Mouse (Mus musculus) embryonic facial prominence, embryonic 13.5 days (tissue): ENCODE data around the gene Nt5dc2. TPM values are rescaled to one million over a fixed set of nuclear protein-coding genes. Genes with fewer than 3 reads are reported as not detected.

Source experiments
- ATAC-seq: fragments of 200-750 bp; cut with Nextera tagmentation; 2 replicates; pipeline ENCODE4 v1.8.0; 2017; ENCODE audit warnings: low read depth; ENCODE audit not compliant: insufficient number of reproducible peaks, insufficient read depth, low FRiP score, low TSS enrichment
- H3K27ac ChIP-seq: fragments of 300-500 bp; sonication (generic); 2 replicates; pipeline ENCODE4 v1.5.1; 2015; ENCODE audit warnings: moderate library complexity, mild to moderate bottlenecking, inconsistent platforms
- H3K27me3 ChIP-seq: fragments of 300-500 bp; sonication (generic); 2 replicates; pipeline ENCODE4 v1.6.1; 2015; ENCODE audit warnings: mild to moderate bottlenecking, inconsistent platforms
- H3K36me3 ChIP-seq: fragments of 300-500 bp; sonication (generic); 2 replicates; pipeline ENCODE4 v1.6.1; 2015; ENCODE audit warnings: mild to moderate bottlenecking, inconsistent platforms
- H3K4me1 ChIP-seq: fragments of 300-500 bp; sonication (generic); 2 replicates; pipeline ENCODE4 v1.6.1; 2015; ENCODE audit warnings: inconsistent platforms
- H3K4me2 ChIP-seq: fragments of 300-500 bp; sonication (generic); 2 replicates; pipeline ENCODE4 v1.6.1; 2015; ENCODE audit warnings: moderate library complexity, mild to moderate bottlenecking, inconsistent platforms
- H3K4me3 ChIP-seq: fragments of 300-500 bp; sonication (generic); 2 replicates; pipeline ENCODE4 v1.5.1; 2015; ENCODE audit warnings: mild to moderate bottlenecking, inconsistent platforms
- H3K9ac ChIP-seq: fragments of 300-500 bp; sonication (generic); 2 replicates; pipeline ENCODE4 v1.6.1; 2015; ENCODE audit warnings: mild to moderate bottlenecking, inconsistent platforms
- H3K9me3 ChIP-seq: fragments of 300-500 bp; sonication (generic); 2 replicates; pipeline ENCODE4 v1.6.1; 2016; ENCODE audit warnings: inconsistent platforms
- WGBS: fragments of 180-500 bp; shearing (Covaris S2); methylation state at CpG from one replicate; pipeline ENCODE4 v1.1.7; 2015; ENCODE audit warnings: mixed read lengths; 5-methylcytosine and 5-hydroxymethylcytosine counted together
- polyA plus RNA-seq: library from polyadenylated mRNA; unstranded; fragments of >200 nt; fragmentation: Nextera tagmentation; extraction: Ambion mirVana; gene quantifications from 2 replicates; pipeline ENCODE4 v1.2.1, GENCODE M21; 2015

Nt5dc2 gene
- polyA plus RNA-seq, 1 experiment from 2014 or later: 330 TPM

- no peaks in the 10 kb centered on the region for H3K27me3 ChIP-seq
- 75% methylated on average over 27 of the region's 27 CpGs for WGBS
- H3K9ac ChIP-seq: no peak overlapping the region
- H3K4me2 ChIP-seq: no peak overlapping the region
- no peak for ATAC-seq
- H3K27ac ChIP-seq: no peak overlapping the region
- H3K4me1 ChIP-seq: no peaks in the 10 kb centered on the region
- H3K4me3 ChIP-seq: no peak overlapping the region
- no peaks in the 10 kb centered on the region for H3K9me3 ChIP-seq
- no peaks in the 10 kb centered on the region for H3K36me3 ChIP-seq
Measured at GRCm38 (mm10) chr14:31160196-31161150, 29.6 kb downstream of the Nt5dc2 start.

GRCm38 (mm10) chr14:31161191-31161590, 30.3 kb downstream of the Nt5dc2 start:
- H3K27me3 ChIP-seq: no peaks in the 10 kb centered on the region
- ATAC-seq: no peak
- no peak overlapping the region for H3K4me3 ChIP-seq
- H3K27ac ChIP-seq: no peak overlapping the region
- H3K9me3 ChIP-seq: no peaks in the 10 kb centered on the region
- H3K9ac ChIP-seq: no peak overlapping the region
- H3K36me3 ChIP-seq: no peaks in the 10 kb centered on the region
- 88% methylated on average over 7 of the region's 7 CpGs for WGBS
- H3K4me1 ChIP-seq: peaks cover 6% of the 10 kb centered on the region
- no peak overlapping the region for H3K4me2 ChIP-seq

DNA sequence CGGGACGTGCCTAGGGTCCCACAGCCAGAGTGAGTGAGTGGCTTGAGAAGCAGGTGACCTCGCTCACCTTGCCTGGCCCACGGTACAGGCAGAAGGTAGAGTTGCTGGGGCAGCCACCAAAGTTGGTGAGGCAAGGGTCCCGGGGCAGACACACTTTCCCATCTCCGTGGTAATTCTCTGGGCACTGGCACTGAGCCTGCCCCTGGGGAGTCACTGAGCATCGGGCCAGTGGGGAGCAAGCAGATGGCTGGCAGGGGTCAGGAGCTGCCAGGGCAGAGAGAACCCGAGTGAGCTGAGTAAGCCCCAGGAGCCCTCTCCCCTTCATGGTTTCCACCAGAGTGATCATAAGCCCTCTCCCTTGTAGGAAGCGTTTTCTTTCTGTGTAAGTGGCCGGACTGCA, 30.8 kb downstream of the Nt5dc2 start:
- Histone ChIP-seq H3K4me1 (peaks cover 10% of the 10 kb centered on the region), H3K27me3 (no peaks in the 10 kb centered on the region), H3K4me3 (no peak overlapping the region), H3K9ac (no peak overlapping the region), H3K4me2 (no peak overlapping the region), H3K36me3 (no peaks in the 10 kb centered on the region), H3K9me3 (no peaks in the 10 kb centered on the region), H3K27ac (no peak overlapping the region)
- no peak for ATAC-seq
- 80% methylated on average over 10 of the region's 10 CpGs for WGBS

GRCm38 (mm10) chr14:31164067-31164466, 33.2 kb downstream of the Nt5dc2 start:
- Histone ChIP-seq H3K27ac (no peak overlapping the region), H3K9ac (no peak overlapping the region), H3K4me2 (no peak overlapping the region), H3K36me3 (no peaks in the 10 kb centered on the region), H3K4me3 (no peak overlapping the region), H3K4me1 (peaks cover 14% of the 10 kb centered on the region), H3K27me3 (no peaks in the 10 kb centered on the region), H3K9me3 (no peaks in the 10 kb centered on the region)
- no peak for ATAC-seq
- WGBS: 81% methylated on average over 8 of the region's 8 CpGs

GRCm38 (mm10) chr14:31165010-31165409, 34.2 kb downstream of the Nt5dc2 start:
- H3K9ac ChIP-seq: no peak overlapping the region
- no peak overlapping the region for H3K4me3 ChIP-seq
- ATAC-seq: no peak
- no peak overlapping the region for H3K4me2 ChIP-seq
- WGBS: 69% methylated on average over 2 of the region's 2 CpGs
- H3K9me3 ChIP-seq: no peaks in the 10 kb centered on the region
- peaks cover 14% of the 10 kb centered on the region for H3K4me1 ChIP-seq
- H3K36me3 ChIP-seq: 0 out of 2 replicates have a peak, but pooled peaks cover under 1% of the 10 kb centered on the region
- no peak overlapping the region for H3K27ac ChIP-seq
- no peaks in the 10 kb centered on the region for H3K27me3 ChIP-seq

GRCm38 (mm10) chr14:31165458-31165857, 34.6 kb downstream of the Nt5dc2 start:
- no peak for ATAC-seq
- no peak overlapping the region for H3K4me2 ChIP-seq
- H3K27ac ChIP-seq: no peak overlapping the region
- peaks cover 14% of the 10 kb centered on the region for H3K4me1 ChIP-seq
- peaks cover 5% of the 10 kb centered on the region for H3K36me3 ChIP-seq
- WGBS: 56% methylated on average over 7 of the region's 7 CpGs
- H3K4me3 ChIP-seq: no peak overlapping the region
- no peaks in the 10 kb centered on the region for H3K9me3 ChIP-seq
- no peaks in the 10 kb centered on the region for H3K27me3 ChIP-seq
- no peak overlapping the region for H3K9ac ChIP-seq

- peaks cover 11% of the 10 kb centered on the region for H3K36me3 ChIP-seq
- H3K4me1 ChIP-seq: peaks cover 14% of the 10 kb centered on the region
- no peak for ATAC-seq
- peak overlapping the region; percentile 27 for H3K4me2 ChIP-seq
- no peak overlapping the region for H3K9ac ChIP-seq
- no peak overlapping the region for H3K4me3 ChIP-seq
- H3K27ac ChIP-seq: no peak overlapping the region
- 62% methylated on average over 10 of the region's 10 CpGs for WGBS
- H3K27me3 ChIP-seq: no peaks in the 10 kb centered on the region
- H3K9me3 ChIP-seq: no peaks in the 10 kb centered on the region
Measured at GRCm38 (mm10) chr14:31165991-31166630, 35.3 kb downstream of the Nt5dc2 start.

DNA sequence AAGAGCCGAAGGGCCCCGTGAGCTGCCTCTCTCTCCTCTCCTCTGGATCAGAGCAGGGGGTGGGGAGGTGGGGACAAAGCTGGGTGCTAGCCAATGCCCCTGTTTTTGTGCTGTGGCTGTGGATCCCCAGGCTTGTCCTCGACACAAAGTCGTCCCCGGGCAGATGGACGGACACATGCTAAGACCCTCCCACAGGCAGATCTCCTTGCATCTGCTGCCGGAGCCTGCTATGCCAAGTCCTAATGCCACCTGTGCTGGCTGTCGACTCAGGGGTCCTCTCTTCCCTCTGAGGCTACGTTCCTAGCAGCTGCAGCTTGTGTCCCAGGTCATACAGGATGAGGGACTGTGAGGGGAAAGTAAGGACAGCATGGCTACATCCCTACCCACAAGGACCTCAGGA, 36.0 kb downstream of the Nt5dc2 start:
- no peaks in the 10 kb centered on the region for H3K27me3 ChIP-seq
- peaks cover 14% of the 10 kb centered on the region for H3K4me1 ChIP-seq
- WGBS: 66% methylated on average over 9 of the region's 9 CpGs
- H3K9ac ChIP-seq: no peak overlapping the region
- H3K4me2 ChIP-seq: peak overlapping the region; percentile 27
- H3K9me3 ChIP-seq: no peaks in the 10 kb centered on the region
- H3K36me3 ChIP-seq: peaks cover 18% of the 10 kb centered on the region
- peak overlapping the region; percentile 11 for H3K4me3 ChIP-seq
- ATAC-seq: no peak
- H3K27ac ChIP-seq: no peak overlapping the region

GRCm38 (mm10) chr14:31168425-31168824, 37.6 kb downstream of the Nt5dc2 start, which contains the start of gene Stab1:
Stab1 (minus strand) TSS chr14:31168641.
- peak within 1 kb of the TSS; percentile 16; the same call in 1 of the 2 replicates for H3K27ac ChIP-seq
- no peak for ATAC-seq
- H3K4me3 ChIP-seq: peak within 1 kb of the TSS; percentile 11
- H3K4me1 ChIP-seq: peaks cover 14% of the 10 kb centered on the region
- peak within 1 kb of the TSS; percentile 27 for H3K4me2 ChIP-seq
- H3K9me3 ChIP-seq: no peaks in the 10 kb centered on the region
- peaks cover 34% of the 10 kb centered on the region for H3K36me3 ChIP-seq
- 41% methylated on average over 10 of the region's 10 CpGs for WGBS
- peak within 1 kb of the TSS; percentile 32; the same call in 1 of the 2 replicates for H3K9ac ChIP-seq
- H3K27me3 ChIP-seq: no peaks in the 10 kb centered on the region

GRCm38 (mm10) chr14:31169508-31169907, 38.7 kb downstream of the Nt5dc2 start:
- Histone ChIP-seq H3K9me3 (no peaks in the 10 kb centered on the region), H3K27me3 (no peaks in the 10 kb centered on the region), H3K4me1 (peaks cover 14% of the 10 kb centered on the region), H3K4me2 (no peak overlapping the region), H3K4me3 (no peak overlapping the region), H3K9ac (no peak overlapping the region), H3K36me3 (peaks cover 45% of the 10 kb centered on the region), H3K27ac (no peak overlapping the region)
- no peak for ATAC-seq
- WGBS: 82% methylated on average over 6 of the region's 6 CpGs

GRCm38 (mm10) chr14:31170963-31171362, 40.1 kb downstream of the Nt5dc2 start:
- H3K9me3 ChIP-seq: no peaks in the 10 kb centered on the region
- H3K36me3 ChIP-seq: peaks cover 60% of the 10 kb centered on the region
- peaks cover 10% of the 10 kb centered on the region; the same call in 1 of the 2 replicates for H3K4me1 ChIP-seq
- H3K27me3 ChIP-seq: no peaks in the 10 kb centered on the region
- WGBS: 90% methylated on average over 13 of the region's 13 CpGs
- H3K4me2 ChIP-seq: no peak overlapping the region
- H3K27ac ChIP-seq: 0 out of 2 replicates have a peak overlapping the region, but pooled peaks have one; percentile 3
- H3K4me3 ChIP-seq: no peak overlapping the region
- H3K9ac ChIP-seq: no peak overlapping the region
- ATAC-seq: no peak
